Mouse (Mus musculus) midbrain, embryonic 11.5 days (tissue): ENCODE results near the gene 1700042G07Rik. TPM values are rescaled to one million over a fixed set of nuclear protein-coding genes. Genes with fewer than 3 reads are reported as not detected.

Source experiments
- ATAC-seq: fragments of 200-750 bp; cut with Nextera tagmentation; 2 replicates; pipeline ENCODE4 v1.8.0; 2017; ENCODE audit warnings: moderate TSS enrichment, moderate library complexity; ENCODE audit not compliant: low FRiP score
- DNase-seq: peaks from one replicate; pipeline ENCODE4 v3.0.0; 2015; ENCODE audit warnings: low spot score; ENCODE audit errors: missing footprints
- H3K27ac ChIP-seq: fragments of 300-500 bp; sonication (generic); 2 replicates; pipeline ENCODE4 v1.5.1; 2014; ENCODE audit warnings: low read depth, low read length
- H3K27me3 ChIP-seq: fragments of 300-500 bp; sonication (generic); 2 replicates; pipeline ENCODE4 v1.6.1; 2014; ENCODE audit warnings: mild to moderate bottlenecking, low read length, moderate library complexity, mixed read lengths; ENCODE audit not compliant: control insufficient read depth, insufficient read depth
- H3K36me3 ChIP-seq: fragments of 300-500 bp; sonication (generic); 2 replicates; pipeline ENCODE4 v1.6.1; 2014; ENCODE audit warnings: mild to moderate bottlenecking, low read length, moderate library complexity, mixed read lengths; ENCODE audit not compliant: control insufficient read depth, insufficient read depth
- H3K4me1 ChIP-seq: fragments of 300-500 bp; sonication (generic); 2 replicates; pipeline ENCODE4 v1.6.1; 2014; ENCODE audit warnings: low read length; ENCODE audit not compliant: control insufficient read depth, insufficient read depth
- H3K4me2 ChIP-seq: fragments of 300-500 bp; sonication (generic); 2 replicates; pipeline ENCODE4 v1.6.1; 2014; ENCODE audit warnings: mild to moderate bottlenecking, moderate library complexity
- H3K4me3 ChIP-seq: fragments of 300-500 bp; sonication (generic); 2 replicates; pipeline ENCODE4 v1.5.1; 2014; ENCODE audit warnings: low read depth, low read length
- H3K9ac ChIP-seq: fragments of 300-500 bp; sonication (generic); 2 replicates; pipeline ENCODE4 v1.6.1; 2014; ENCODE audit warnings: low read length
- H3K9me3 ChIP-seq: fragments of 300-500 bp; sonication (generic); 2 replicates; pipeline ENCODE4 v1.6.1; 2016; ENCODE audit warnings: low read length; ENCODE audit not compliant: control insufficient read depth
- WGBS: fragments of 180-500 bp; shearing (Covaris S2); extraction: QIAGEN DNeasy Blood & Tissue Kit; methylation state at CpG from one replicate; pipeline ENCODE4 v1.1.7; 2014; 5-methylcytosine and 5-hydroxymethylcytosine counted together
- polyA plus RNA-seq: library from polyadenylated mRNA; unstranded; fragments of >200 nt; fragmentation: Nextera tagmentation; extraction: Ambion mirVana; gene quantifications from 2 replicates; pipeline ENCODE4 v1.2.1, GENCODE M21; 2014

1700042G07Rik gene
- polyA plus RNA-seq, 1 experiment from 2014 or later, result not detected

- no peak for ATAC-seq
- Histone ChIP-seq H3K9ac (no peak overlapping the region), H3K4me1 (no peaks in the 10 kb centered on the region), H3K27ac (no peak overlapping the region), H3K27me3 (no peaks in the 10 kb centered on the region), H3K4me3 (no peak overlapping the region), H3K9me3 (no peaks in the 10 kb centered on the region), H3K4me2 (no peak overlapping the region), H3K36me3 (no peaks in the 10 kb centered on the region)
- no peak for DNase-seq
- WGBS, result 91% methylated on average over 4 of the region's 4 CpGs
These were observed 11.9 kb downstream of the 1700042G07Rik start for GRCm38 (mm10) chr4:116185083-116185482.

DNA sequence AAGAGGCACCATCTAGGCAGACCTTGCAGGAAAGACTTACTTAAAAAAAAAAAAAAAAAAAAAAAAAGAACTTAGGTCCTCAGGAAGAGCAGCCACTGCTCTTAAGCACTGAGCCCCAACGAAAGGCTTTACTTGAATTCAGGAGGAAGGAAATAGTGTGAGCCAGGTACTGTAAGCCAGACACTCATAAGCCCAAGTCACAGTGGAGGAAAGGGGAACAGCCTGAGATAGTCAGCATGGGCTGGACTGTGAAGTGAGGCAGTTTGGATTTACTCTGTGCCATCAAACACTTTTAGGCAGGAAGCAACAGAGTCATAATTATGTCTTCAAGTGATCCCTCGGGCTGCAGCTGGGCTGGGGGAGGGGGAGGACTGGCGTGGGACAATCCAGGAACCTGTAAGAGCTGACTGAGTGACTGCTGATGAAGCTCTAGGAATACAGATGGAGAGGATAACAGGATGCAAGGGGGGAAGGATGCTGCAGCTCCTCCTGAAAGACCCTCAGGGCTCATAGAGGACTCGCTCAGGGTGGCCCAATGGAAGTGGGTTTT, 19.2 kb downstream of the 1700042G07Rik start:
- Histone ChIP-seq H3K9me3 (no peaks in the 10 kb centered on the region), H3K9ac (no peak overlapping the region), H3K4me3 (no peak overlapping the region), H3K4me2 (no peak overlapping the region), H3K27me3 (no peaks in the 10 kb centered on the region), H3K27ac (no peak overlapping the region), H3K4me1 (no peaks in the 10 kb centered on the region), H3K36me3 (no peaks in the 10 kb centered on the region)
- WGBS, result 75% methylated on average over 4 of the region's 4 CpGs
- ATAC-seq, result no peak
- DNase-seq, result no peak

DNA sequence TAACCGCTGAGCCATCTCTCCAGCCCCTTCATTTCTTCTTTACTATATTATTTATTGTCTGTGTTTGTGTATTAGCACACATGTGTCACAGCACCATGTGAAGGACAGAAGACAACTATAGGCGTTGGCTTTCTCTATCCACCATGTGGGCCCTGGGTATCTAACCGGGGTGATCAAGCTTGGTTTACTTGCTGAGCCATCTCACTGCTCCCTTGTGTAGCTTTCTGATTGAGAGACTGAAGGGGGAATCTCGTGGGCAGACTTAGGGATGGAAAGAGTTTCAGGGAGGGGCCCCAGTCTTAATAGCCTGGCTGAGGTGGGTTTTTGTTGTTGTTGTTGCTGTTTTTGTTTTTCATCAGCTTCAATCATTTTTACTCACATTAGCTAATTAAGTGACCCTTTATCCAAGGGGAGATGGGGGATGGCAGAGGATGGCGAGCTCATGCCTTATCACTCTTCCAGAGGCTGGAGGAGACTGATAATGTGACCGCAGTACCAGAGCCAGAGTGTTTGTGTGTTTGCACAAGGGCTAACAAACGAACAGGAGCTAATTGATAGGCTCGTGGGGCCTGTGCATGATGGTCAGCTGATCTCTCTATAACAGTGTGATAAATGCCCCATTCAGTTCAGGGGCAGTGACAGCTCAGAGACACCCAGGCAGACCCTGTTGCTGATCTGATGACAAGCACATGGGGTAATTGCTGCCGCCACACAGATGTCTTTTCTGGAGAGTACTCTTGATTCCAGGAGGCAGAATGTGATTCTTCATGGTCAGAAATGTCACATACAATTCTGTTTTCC, 20.6 kb downstream of the 1700042G07Rik start:
- H3K4me3 ChIP-seq, result no peak overlapping the region
- H3K27ac ChIP-seq, result no peak overlapping the region
- H3K4me1 ChIP-seq, result no peaks in the 10 kb centered on the region
- ATAC-seq, result no peak
- no peaks in the 10 kb centered on the region for H3K36me3 ChIP-seq
- no peak overlapping the region for H3K9ac ChIP-seq
- no peak for DNase-seq
- H3K4me2 ChIP-seq, result no peak overlapping the region
- 75% methylated on average over 9 of the region's 9 CpGs for WGBS
- no peaks in the 10 kb centered on the region for H3K9me3 ChIP-seq
- no peaks in the 10 kb centered on the region for H3K27me3 ChIP-seq

DNA sequence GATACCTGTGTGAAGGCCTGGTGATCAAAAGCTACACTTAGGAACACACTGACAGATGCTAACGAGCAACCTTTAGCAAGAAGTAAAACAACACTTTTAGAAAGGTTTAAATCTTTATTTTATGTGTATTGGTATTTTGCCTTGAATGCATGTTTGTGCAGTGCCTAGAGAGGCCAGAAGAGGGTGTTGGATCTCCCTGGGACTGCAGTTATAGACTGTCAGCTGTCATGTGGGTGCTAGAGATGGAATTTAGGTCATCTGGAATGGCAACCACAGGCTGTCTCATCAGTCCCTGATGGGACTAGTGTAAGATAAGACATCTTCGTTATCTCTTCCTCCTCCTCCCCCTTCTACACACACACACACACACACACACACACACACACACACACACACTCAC, 25.2 kb downstream of the 1700042G07Rik start:
- ATAC-seq (no peak), DNase-seq (no peak)
- Histone ChIP-seq H3K36me3 (no peaks in the 10 kb centered on the region), H3K4me3 (no peak overlapping the region), H3K27ac (no peak overlapping the region), H3K9ac (no peak overlapping the region), H3K4me2 (no peak overlapping the region), H3K27me3 (no peaks in the 10 kb centered on the region), H3K9me3 (no peaks in the 10 kb centered on the region), H3K4me1 (no peaks in the 10 kb centered on the region)
- 90% methylated on average over 2 of the region's 2 CpGs for WGBS

DNA sequence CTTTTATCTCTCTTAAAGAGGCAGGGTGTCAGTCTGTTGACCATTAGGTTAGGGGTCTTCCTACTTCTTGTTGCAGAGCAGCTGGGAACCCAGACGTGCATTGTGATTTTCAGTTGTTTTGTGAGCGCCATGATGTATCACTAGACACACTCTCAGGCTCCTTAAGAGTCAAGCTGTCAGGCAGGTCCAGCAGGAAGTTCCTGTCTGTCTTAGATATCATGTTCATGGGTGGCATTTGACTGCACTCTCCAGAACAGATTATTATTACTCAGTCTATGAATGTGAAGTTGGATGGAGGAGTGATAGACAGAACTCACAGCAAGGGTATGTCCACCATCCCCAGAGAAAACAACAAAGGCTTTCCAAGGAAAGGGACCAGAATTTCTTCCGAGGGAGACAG, 31.2 kb downstream of the 1700042G07Rik start:
- DNase-seq (no peak), ATAC-seq (no peak)
- Histone ChIP-seq H3K9me3 (no peaks in the 10 kb centered on the region), H3K4me3 (no peak overlapping the region), H3K27ac (no peak overlapping the region), H3K36me3 (no peaks in the 10 kb centered on the region), H3K27me3 (no peaks in the 10 kb centered on the region), H3K4me1 (no peaks in the 10 kb centered on the region), H3K4me2 (no peak overlapping the region), H3K9ac (no peak overlapping the region)
- 76% methylated on average over 3 of the region's 3 CpGs for WGBS

GRCm38 (mm10) chr4:116206531-116206930, 33.4 kb downstream of the 1700042G07Rik start:
- Histone ChIP-seq H3K27ac (no peak overlapping the region), H3K27me3 (no peaks in the 10 kb centered on the region), H3K4me1 (no peaks in the 10 kb centered on the region), H3K36me3 (no peaks in the 10 kb centered on the region), H3K9me3 (no peaks in the 10 kb centered on the region), H3K4me3 (no peak overlapping the region), H3K9ac (no peak overlapping the region), H3K4me2 (no peak overlapping the region)
- no peak for DNase-seq
- no peak for ATAC-seq
- 93% methylated on average over 4 of the region's 4 CpGs for WGBS

- Histone ChIP-seq H3K4me2 (no peak overlapping the region), H3K4me3 (no peak overlapping the region), H3K36me3 (no peaks in the 10 kb centered on the region), H3K27ac (no peak overlapping the region), H3K9me3 (no peaks in the 10 kb centered on the region), H3K9ac (no peak overlapping the region), H3K27me3 (no peaks in the 10 kb centered on the region), H3K4me1 (no peaks in the 10 kb centered on the region)
- WGBS, result 88% methylated on average over 1 of the region's 1 CpGs
- ATAC-seq (no peak), DNase-seq (no peak)
These were observed 35.7 kb downstream of the 1700042G07Rik start for GRCm38 (mm10) chr4:116208891-116209290.

GRCm38 (mm10) chr4:116215895-116216605, 42.9 kb downstream of the 1700042G07Rik start:
- Histone ChIP-seq H3K27ac (no peak overlapping the region), H3K4me2 (no peak overlapping the region), H3K4me3 (no peak overlapping the region), H3K4me1 (peaks cover 3% of the 10 kb centered on the region), H3K9ac (no peak overlapping the region), H3K36me3 (no peaks in the 10 kb centered on the region), H3K27me3 (no peaks in the 10 kb centered on the region), H3K9me3 (no peaks in the 10 kb centered on the region)
- WGBS, result 88% methylated on average over 2 of the region's 2 CpGs
- DNase-seq (no peak), ATAC-seq (no peak)

- Histone ChIP-seq H3K4me3 (no peak overlapping the region), H3K4me1 (peaks cover 3% of the 10 kb centered on the region)
- DNase-seq, result no peak
These were observed 43.9 kb downstream of the 1700042G07Rik start for GRCm38 (mm10) chr4:116217046-116217445.

More at GRCm38 (mm10) chr4:116217046-116217445, 43.9 kb downstream of the 1700042G07Rik start:
- ATAC-seq, result no peak
- H3K36me3 ChIP-seq, result no peaks in the 10 kb centered on the region
- WGBS, result 75% methylated on average over 2 of the region's 2 CpGs
- H3K9me3 ChIP-seq, result no peaks in the 10 kb centered on the region
- H3K4me2 ChIP-seq, result no peak overlapping the region
- H3K9ac ChIP-seq, result no peak overlapping the region
- H3K27me3 ChIP-seq, result no peaks in the 10 kb centered on the region
- no peak overlapping the region for H3K27ac ChIP-seq
